Mouse (Mus musculus): Measurements from ENCODE around the gene Arrb1. TPM values are rescaled to one million over a fixed set of nuclear protein-coding genes. Genes with fewer than 3 reads are reported as not detected.

Arrb1 gene
- polyA plus RNA-seq, 1 experiment from 2014 or later: 14.5 TPM

DNA sequence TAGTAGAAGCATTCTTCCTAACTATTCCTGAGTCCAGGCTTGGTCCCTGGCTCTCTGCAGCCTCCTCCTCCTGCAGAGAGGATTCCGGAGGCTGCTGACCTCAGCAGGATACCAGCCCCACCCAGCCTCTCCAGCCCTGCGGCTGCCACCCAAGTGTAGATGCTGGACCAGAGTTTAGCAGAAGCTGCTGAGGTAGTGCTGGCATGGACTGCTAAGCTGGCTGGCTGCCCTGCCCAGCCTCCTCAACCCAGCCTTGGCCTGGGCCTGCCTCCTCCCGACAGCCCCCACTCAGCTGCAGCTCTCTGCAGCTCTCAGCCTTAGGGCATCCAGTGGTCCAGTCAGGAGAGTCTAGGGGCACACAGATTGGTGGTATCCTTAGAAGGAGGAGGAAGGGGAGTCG, 106.0 kb downstream of the Arrb1 start:
- no peak overlapping the region for H3K27ac ChIP-seq (ENCODE audit: poor library complexity, severe bottlenecking)
- no peaks in the 10 kb centered on the region for H3K9me3 ChIP-seq (replicated peaks)
- no peaks in the 10 kb centered on the region for H3K36me3 ChIP-seq
- H3K4me3 ChIP-seq: no peak overlapping the region
- H3K4me1 ChIP-seq (replicated peaks): peaks cover 11% of the 10 kb centered on the region
- no peak overlapping the region for H3K9ac ChIP-seq
- no peak for ATAC-seq (ENCODE audit: insufficient number of reproducible peaks, low FRiP score)
- no peak overlapping the region for H3K4me2 ChIP-seq
- peaks cover 24% of the 10 kb centered on the region for H3K27me3 ChIP-seq (replicated peaks)
- WGBS: 31% methylated on average over 4 of the region's 4 CpGs

DNA sequence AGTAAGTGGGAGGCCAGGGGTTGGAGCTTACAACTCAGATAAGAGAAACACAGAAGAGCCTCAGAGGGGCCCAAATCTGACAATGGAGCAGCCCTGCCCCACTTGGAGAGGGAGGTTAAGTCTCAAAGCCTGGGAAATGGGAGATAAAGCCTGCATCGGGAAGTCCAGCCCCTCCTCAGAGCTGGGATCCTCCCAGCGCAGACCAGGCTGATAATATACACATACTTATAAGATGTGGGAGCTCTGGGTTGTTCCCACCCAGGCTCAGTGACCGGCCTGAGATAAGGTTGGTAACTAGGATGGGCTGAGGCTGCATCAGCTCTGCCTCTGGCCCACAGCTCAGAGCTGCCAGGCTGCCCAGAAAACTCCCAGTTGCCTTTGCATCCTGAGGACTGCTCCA, 106.8 kb downstream of the Arrb1 start:
- H3K9ac ChIP-seq: no peak overlapping the region; the same call in 1 of the 2 replicates
- H3K4me1 ChIP-seq (replicated peaks): peaks cover 11% of the 10 kb centered on the region
- ATAC-seq (ENCODE audit: insufficient number of reproducible peaks, low FRiP score): 0 out of 2 replicates have a peak, but pooled peaks have one; percentile 48
- no peak overlapping the region for H3K27ac ChIP-seq (ENCODE audit: poor library complexity, severe bottlenecking)
- H3K9me3 ChIP-seq (replicated peaks): no peaks in the 10 kb centered on the region
- H3K27me3 ChIP-seq (replicated peaks): peaks cover 17% of the 10 kb centered on the region
- no peak overlapping the region for H3K4me3 ChIP-seq
- no peak overlapping the region for H3K4me2 ChIP-seq
- H3K36me3 ChIP-seq: no peaks in the 10 kb centered on the region
- WGBS: 4% methylated on average over 3 of the region's 3 CpGs

DNA sequence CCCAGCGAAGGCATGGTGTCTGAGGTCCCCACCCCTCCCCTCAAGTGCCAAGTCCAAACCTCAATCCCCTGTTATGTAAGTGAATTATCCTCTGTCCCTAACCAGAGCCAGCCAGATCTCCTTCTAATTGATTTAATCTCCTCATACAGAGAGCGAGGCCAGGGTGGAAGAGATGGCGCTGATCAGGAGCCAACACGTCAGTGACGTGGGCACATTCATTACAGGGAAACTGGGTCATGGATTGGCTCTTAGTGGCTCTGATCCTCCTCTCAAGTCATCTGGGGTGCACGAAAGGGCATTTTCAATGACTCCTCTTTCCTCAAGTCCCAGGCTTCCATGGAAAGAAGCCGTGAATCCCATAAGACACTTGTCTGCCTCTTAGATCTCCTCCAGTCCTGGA, 109.4 kb downstream of the Arrb1 start:
- Histone ChIP-seq H3K36me3 (no peaks in the 10 kb centered on the region), H3K4me2 (no peak overlapping the region), H3K27ac (ENCODE audit: poor library complexity, severe bottlenecking) (no peak overlapping the region), H3K4me3 (no peak overlapping the region), H3K9ac (no peak overlapping the region), H3K27me3 (replicated peaks) (peaks cover 17% of the 10 kb centered on the region), H3K9me3 (replicated peaks) (no peaks in the 10 kb centered on the region), H3K4me1 (replicated peaks) (peaks cover 11% of the 10 kb centered on the region)
- 79% methylated on average over 7 of the region's 7 CpGs for WGBS
- no peak for ATAC-seq (ENCODE audit: insufficient number of reproducible peaks, low FRiP score)

DNA sequence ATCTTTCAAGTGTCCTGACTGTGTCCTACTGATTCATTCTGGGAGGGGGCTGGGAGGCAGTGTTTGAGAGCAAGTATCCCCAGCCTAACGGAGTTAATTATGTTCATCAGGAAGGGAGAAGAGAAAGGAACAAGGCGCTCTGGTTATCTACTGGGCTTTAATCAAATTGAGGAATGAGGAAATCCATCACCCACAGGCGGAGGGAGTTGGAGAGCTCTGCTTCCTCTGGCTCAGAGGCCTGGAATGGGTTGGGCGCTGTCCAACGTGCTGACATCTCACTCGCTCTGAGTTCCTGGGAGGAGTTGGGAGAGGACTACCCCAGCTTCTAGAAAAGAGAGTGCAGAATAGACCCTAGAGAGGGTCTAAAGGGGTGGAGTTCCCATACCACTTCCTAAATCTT, 113.4 kb downstream of the Arrb1 start:
- ATAC-seq (ENCODE audit: insufficient number of reproducible peaks, low FRiP score): no peak
- Histone ChIP-seq H3K27ac (ENCODE audit: poor library complexity, severe bottlenecking) (no peak overlapping the region), H3K4me1 (replicated peaks) (no peaks in the 10 kb centered on the region), H3K27me3 (replicated peaks) (peaks cover 7% of the 10 kb centered on the region; the same call in 1 of the 2 replicates), H3K36me3 (no peaks in the 10 kb centered on the region), H3K9ac (no peak overlapping the region), H3K4me2 (no peak overlapping the region), H3K9me3 (replicated peaks) (no peaks in the 10 kb centered on the region), H3K4me3 (no peak overlapping the region)
- WGBS: 1% methylated on average over 6 of the region's 6 CpGs

GRCm38 (mm10) chr7:99649585-99649984, 114.3 kb downstream of the Arrb1 start:
- Histone ChIP-seq H3K27ac (ENCODE audit: poor library complexity, severe bottlenecking) (no peak overlapping the region), H3K27me3 (replicated peaks) (peaks cover 17% of the 10 kb centered on the region; the same call in 1 of the 2 replicates), H3K9ac (no peak overlapping the region), H3K36me3 (no peaks in the 10 kb centered on the region), H3K4me1 (replicated peaks) (no peaks in the 10 kb centered on the region), H3K4me2 (no peak overlapping the region), H3K9me3 (replicated peaks) (no peaks in the 10 kb centered on the region), H3K4me3 (no peak overlapping the region)
- 68% methylated on average over 4 of the region's 4 CpGs for WGBS
- no peak for ATAC-seq (ENCODE audit: insufficient number of reproducible peaks, low FRiP score)

DNA sequence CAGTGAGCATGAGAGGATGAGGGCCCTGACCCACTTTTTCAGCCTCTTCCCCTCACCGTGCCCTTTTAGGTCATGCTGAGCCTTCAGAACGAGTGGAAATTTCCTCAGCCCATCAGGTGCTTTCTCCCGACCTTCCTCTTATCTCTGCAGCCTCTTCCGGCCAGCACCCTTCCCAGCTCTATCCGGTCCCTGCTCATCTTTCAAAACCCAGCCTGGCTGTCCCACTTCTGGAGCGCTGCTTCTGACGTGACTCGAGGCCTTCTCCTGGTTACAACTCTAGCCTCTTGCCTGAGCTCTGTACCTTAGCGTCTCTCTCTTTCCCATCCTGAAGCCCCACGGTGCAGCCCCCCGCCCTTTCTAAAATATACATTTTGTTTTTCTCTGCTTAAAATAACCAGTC, 119.0 kb downstream of the Arrb1 start:
- no peak overlapping the region for H3K9ac ChIP-seq
- H3K36me3 ChIP-seq: no peaks in the 10 kb centered on the region
- ATAC-seq (ENCODE audit: insufficient number of reproducible peaks, low FRiP score): no peak
- H3K4me2 ChIP-seq: no peak overlapping the region
- H3K4me3 ChIP-seq: no peak overlapping the region
- no peak overlapping the region for H3K27ac ChIP-seq (ENCODE audit: poor library complexity, severe bottlenecking)
- WGBS: 50% methylated on average over 11 of the region's 11 CpGs
- H3K9me3 ChIP-seq (replicated peaks): no peaks in the 10 kb centered on the region
- H3K27me3 ChIP-seq (replicated peaks): peaks cover 36% of the 10 kb centered on the region
- H3K4me1 ChIP-seq (replicated peaks): no peaks in the 10 kb centered on the region

MicroRNAs encoded within 50 kb of the gene (microRNA counts, 519-probe panel; counts per million panel counts)
- microRNA mmu-miR-326: not detected

Small RNA genes lying within 50 kb of the gene (microRNA-seq; reads per million reads assigned to microRNA genes)
- gene Mir326: 41.5 reads per million, percentile 40 among the genes with 10 or more reads in this experiment

Other genes starting within 250 kb of the Arrb1 start
- gene Serpinh1, start 182.2 kb upstream of the Arrb1 start, polyA plus RNA-seq (2016; fragmentation: Nextera tagmentation; extraction: Ambion mirVana): 1,302 and 1,316 TPM in 2 replicates
- gene Gdpd5, start 154.1 kb upstream of the Arrb1 start, polyA plus RNA-seq (2016; fragmentation: Nextera tagmentation; extraction: Ambion mirVana): 28.5 and 28.8 TPM in 2 replicates
- gene Klhl35, start 69.5 kb upstream of the Arrb1 start, polyA plus RNA-seq (2016; fragmentation: Nextera tagmentation; extraction: Ambion mirVana): 0.85 and 1.3 TPM in 2 replicates
- 459 and 490 TPM in 2 replicates for gene Rps3, start 51.7 kb upstream of the Arrb1 start, polyA plus RNA-seq (2016; fragmentation: Nextera tagmentation; extraction: Ambion mirVana)
- 1.3 and 1.5 TPM in 2 replicates for gene Tpbgl, start 91.6 kb downstream of the Arrb1 start, polyA plus RNA-seq (2016; fragmentation: Nextera tagmentation; extraction: Ambion mirVana)
- gene Slco2b1, start 175.9 kb downstream of the Arrb1 start, polyA plus RNA-seq (2016; fragmentation: Nextera tagmentation; extraction: Ambion mirVana): 0.65 and 0.77 TPM in 2 replicates
- gene Olfr520, start 194.8 kb downstream of the Arrb1 start, polyA plus RNA-seq (2016; fragmentation: Nextera tagmentation; extraction: Ambion mirVana): not detected in 2 replicates
- gene Olfr521, start 228.0 kb downstream of the Arrb1 start, polyA plus RNA-seq (2016; fragmentation: Nextera tagmentation; extraction: Ambion mirVana): not detected in 2 replicates